Mouse (Mus musculus): Measurements from ENCODE around the gene Kdm2b. TPM values are rescaled to one million over a fixed set of nuclear protein-coding genes. Genes with fewer than 3 reads are reported as not detected.

Gene Kdm2b
- total RNA-seq, 1 experiment, result 68.6 TPM

DNA sequence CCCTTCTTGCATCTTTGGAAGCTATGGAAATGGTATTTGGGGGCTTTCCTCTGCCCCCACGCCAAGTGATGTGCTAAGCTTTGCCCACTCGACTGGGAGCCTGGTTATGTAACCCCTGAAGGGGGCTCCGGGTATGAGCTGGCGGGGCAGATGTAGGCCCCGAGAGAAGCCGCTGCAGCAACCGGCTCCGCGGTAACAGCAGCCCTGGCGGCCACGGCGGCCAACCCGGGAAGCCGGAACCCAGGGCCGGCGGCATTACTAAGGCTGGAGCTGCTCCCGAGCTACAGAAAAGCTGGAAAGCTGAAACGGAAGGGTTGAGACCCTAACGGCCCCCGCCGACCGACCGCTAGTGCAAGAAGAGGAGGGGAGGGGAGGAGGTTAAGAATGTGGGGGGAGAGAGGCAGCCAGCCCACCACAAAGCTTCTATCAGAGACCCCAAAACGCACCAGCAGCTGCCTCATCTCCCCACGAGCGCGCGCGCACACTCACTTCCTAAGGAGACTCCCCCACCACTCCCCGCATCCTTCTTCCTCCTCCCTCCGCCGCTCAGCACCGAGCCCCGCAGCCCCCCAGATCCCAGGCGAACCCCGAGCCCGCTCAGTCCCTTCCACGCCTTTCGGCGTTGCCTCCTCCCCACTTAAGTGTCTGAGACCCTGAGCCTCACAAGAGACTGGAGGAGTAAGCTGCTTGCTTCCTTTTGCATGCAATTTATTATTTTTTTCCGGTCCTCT is 1.4 kb downstream of the Kdm2b start:
- Histone ChIP-seq H3K36me3 (ENCODE audit: control insufficient read depth, insufficient read depth, low read length, poor library complexity, severe bottlenecking) (peaks cover 11% of the 10 kb centered on the region; the same call in 1 of the 2 replicates), H3K4me3 (ENCODE audit: insufficient read depth in 1 of 2, low read depth in 1 of 2, low read length in 2 of 2, poor library complexity in 1 of 2, severe bottlenecking in 1 of 2) (peak overlapping the region; percentile 77 to 80), H3K4me1 (ENCODE audit: control insufficient read depth in 2 of 2, insufficient read depth in 2 of 2, low read length in 2 of 2, poor library complexity in 1 of 2) (peaks cover 10% of the 10 kb centered on the region in 2 experiments), H3K9me3 (ENCODE audit: control insufficient read depth, insufficient read depth, low read depth, low read length) (no peaks in the 10 kb centered on the region), H3K27ac (ENCODE audit: insufficient read depth, low read depth, low read length, poor library complexity, severe bottlenecking) (0 out of 2 replicates have a peak overlapping the region, but pooled peaks have one; percentile 33), H3K9ac (ENCODE audit: insufficient read depth, low read depth, low read length, poor library complexity, severe bottlenecking) (peak overlapping the region; percentile 75)
- TF ChIP-seq MAFK (IDR thresholded peaks at IDR 0.05; ENCODE audit: insufficient read depth, low read depth, low read length) (no peak), ZNF384 (IDR thresholded peaks at IDR 0.05; ENCODE audit: low read depth, low read length) (no peak), HCFC1 (IDR thresholded peaks at IDR 0.05; ENCODE audit: borderline replicate concordance, insufficient read depth, low read length) (no peak), ZC3H11A (IDR thresholded peaks at IDR 0.05; ENCODE audit: borderline replicate concordance, low read depth, low read length) (no peak), CHD2 (IDR thresholded peaks at IDR 0.05; ENCODE audit: low read depth, low read length) (no peak)
- DNase-seq (ENCODE audit: low read depth, low spot score), result no peak
- in situ Hi-C loops (cut with MboI; ENCODE audit: low sequenced_read_pairs in 2 of 2, unreplicated experiment in 2 of 2), result no loop called here

DNA sequence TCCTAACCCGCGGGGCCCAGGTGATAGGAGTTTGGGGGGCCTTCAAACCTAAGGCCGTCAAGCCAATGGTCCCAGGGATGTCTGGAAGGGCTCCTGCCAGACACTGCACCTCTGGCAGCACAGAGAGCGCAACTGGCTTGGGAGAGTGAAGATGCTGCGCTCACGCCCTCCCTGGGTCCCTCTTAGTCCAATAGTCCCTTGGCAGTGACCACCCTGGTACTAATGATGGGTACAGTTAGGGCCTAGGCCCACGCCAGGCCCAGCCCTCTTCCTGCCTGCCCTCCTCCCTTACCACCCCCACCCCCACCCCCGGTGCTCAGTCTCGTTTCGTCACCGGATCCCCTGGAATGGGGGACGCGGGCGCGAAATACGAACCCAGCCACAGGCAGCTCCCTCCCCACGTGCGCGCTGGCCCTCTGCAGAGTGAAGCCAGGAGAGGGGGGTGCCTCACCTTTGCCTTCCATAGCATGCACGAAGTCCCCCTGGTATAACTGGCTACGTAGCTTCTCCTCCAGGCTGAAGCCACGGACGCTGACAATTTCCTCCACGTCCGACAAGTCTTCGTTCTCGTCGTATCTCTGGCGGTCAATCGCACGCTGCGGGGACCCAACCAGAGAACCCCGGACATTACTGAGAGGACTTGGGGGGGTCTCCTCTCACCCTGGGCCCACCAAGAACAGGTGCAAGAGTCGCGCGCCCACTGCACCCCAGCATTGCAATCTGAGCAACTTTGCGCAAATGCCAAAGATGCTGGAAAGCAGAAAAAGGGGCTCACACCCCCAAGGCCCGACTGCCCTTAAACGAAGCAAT is 2.2 kb downstream of the Kdm2b start:
- in situ Hi-C loops (cut with MboI; ENCODE audit: low sequenced_read_pairs in 2 of 2, unreplicated experiment in 2 of 2), result no loop called here
- H3K9me3 ChIP-seq (ENCODE audit: control insufficient read depth, insufficient read depth, low read depth, low read length), result no peaks in the 10 kb centered on the region
- H3K4me1 ChIP-seq (ENCODE audit: control insufficient read depth in 2 of 2, insufficient read depth in 2 of 2, low read length in 2 of 2, poor library complexity in 1 of 2), result peaks cover 10% of the 10 kb centered on the region in 2 experiments
- TF ChIP-seq CHD2 (IDR thresholded peaks at IDR 0.05; ENCODE audit: low read depth, low read length) (no peak), ZNF384 (IDR thresholded peaks at IDR 0.05; ENCODE audit: low read depth, low read length) (no peak), MAFK (IDR thresholded peaks at IDR 0.05; ENCODE audit: insufficient read depth, low read depth, low read length) (no peak), ZC3H11A (IDR thresholded peaks at IDR 0.05; ENCODE audit: borderline replicate concordance, low read depth, low read length) (no peak), HCFC1 (IDR thresholded peaks at IDR 0.05; ENCODE audit: borderline replicate concordance, insufficient read depth, low read length) (no peak)
- peaks cover 13% of the 10 kb centered on the region; the same call in 1 of the 2 replicates for H3K36me3 ChIP-seq (ENCODE audit: control insufficient read depth, insufficient read depth, low read length, poor library complexity, severe bottlenecking)
- H3K9ac ChIP-seq (ENCODE audit: insufficient read depth, low read depth, low read length, poor library complexity, severe bottlenecking), result peak overlapping the region; percentile 75
- no peak overlapping the region for H3K27ac ChIP-seq (ENCODE audit: insufficient read depth, low read depth, low read length, poor library complexity, severe bottlenecking)
- peak overlapping the region; percentile 77 to 80 for H3K4me3 ChIP-seq (ENCODE audit: insufficient read depth in 1 of 2, low read depth in 1 of 2, low read length in 2 of 2, poor library complexity in 1 of 2, severe bottlenecking in 1 of 2)
- DNase-seq (ENCODE audit: low read depth, low spot score), result no peak

DNA sequence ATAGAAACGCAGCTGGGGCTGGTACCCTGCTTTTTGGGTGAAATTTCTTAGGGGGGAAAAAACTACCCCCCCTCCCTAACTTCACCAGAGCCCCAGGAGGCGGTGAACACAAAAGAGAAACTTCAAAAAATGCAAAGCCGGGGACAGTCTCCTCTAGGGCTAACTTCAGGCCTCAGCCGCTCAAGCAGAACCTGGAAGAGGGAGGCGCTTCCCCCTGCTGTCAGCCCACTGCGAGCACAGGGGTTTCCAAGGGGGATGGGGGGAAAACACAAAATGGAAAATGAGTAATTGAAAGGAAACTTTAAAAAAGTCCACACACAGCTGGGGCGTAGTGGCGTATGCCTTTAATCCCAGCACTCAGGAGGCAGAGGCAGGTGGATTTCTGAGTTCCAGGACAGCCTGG is 3.5 kb downstream of the Kdm2b start:
- DNase-seq (ENCODE audit: low read depth, low spot score), result no peak
- H3K36me3 ChIP-seq (ENCODE audit: control insufficient read depth, insufficient read depth, low read length, poor library complexity, severe bottlenecking), result peaks cover 16% of the 10 kb centered on the region; the same call in 1 of the 2 replicates
- no peak overlapping the region; the same call in 1 of the 2 replicates for H3K27ac ChIP-seq (ENCODE audit: insufficient read depth, low read depth, low read length, poor library complexity, severe bottlenecking)
- H3K9me3 ChIP-seq (ENCODE audit: control insufficient read depth, insufficient read depth, low read depth, low read length), result no peaks in the 10 kb centered on the region
- in situ Hi-C loops (cut with MboI; ENCODE audit: low sequenced_read_pairs in 2 of 2, unreplicated experiment in 2 of 2), result no loop called here
- peak overlapping the region; percentile 2; the same call in 1 of the 2 replicates for H3K9ac ChIP-seq (ENCODE audit: insufficient read depth, low read depth, low read length, poor library complexity, severe bottlenecking)
- no peak for TF ChIP-seq ZNF384 (IDR thresholded peaks at IDR 0.05; ENCODE audit: low read depth, low read length)
- no peak for TF ChIP-seq CHD2 (IDR thresholded peaks at IDR 0.05; ENCODE audit: low read depth, low read length)
- no peak for TF ChIP-seq HCFC1 (IDR thresholded peaks at IDR 0.05; ENCODE audit: borderline replicate concordance, insufficient read depth, low read length)
- TF ChIP-seq MAFK (IDR thresholded peaks at IDR 0.05; ENCODE audit: insufficient read depth, low read depth, low read length), result no peak
- no peak for TF ChIP-seq ZC3H11A (IDR thresholded peaks at IDR 0.05; ENCODE audit: borderline replicate concordance, low read depth, low read length)
- H3K4me1 ChIP-seq (ENCODE audit: control insufficient read depth in 2 of 2, insufficient read depth in 2 of 2, low read length in 2 of 2, poor library complexity in 1 of 2), result peaks cover 10% of the 10 kb centered on the region in 2 experiments
- H3K4me3 ChIP-seq (ENCODE audit: insufficient read depth in 1 of 2, low read depth in 1 of 2, low read length in 2 of 2, poor library complexity in 1 of 2, severe bottlenecking in 1 of 2), result 0 out of 4 replicates have a peak overlapping the region, but pooled peaks have one; percentile 6

DNA sequence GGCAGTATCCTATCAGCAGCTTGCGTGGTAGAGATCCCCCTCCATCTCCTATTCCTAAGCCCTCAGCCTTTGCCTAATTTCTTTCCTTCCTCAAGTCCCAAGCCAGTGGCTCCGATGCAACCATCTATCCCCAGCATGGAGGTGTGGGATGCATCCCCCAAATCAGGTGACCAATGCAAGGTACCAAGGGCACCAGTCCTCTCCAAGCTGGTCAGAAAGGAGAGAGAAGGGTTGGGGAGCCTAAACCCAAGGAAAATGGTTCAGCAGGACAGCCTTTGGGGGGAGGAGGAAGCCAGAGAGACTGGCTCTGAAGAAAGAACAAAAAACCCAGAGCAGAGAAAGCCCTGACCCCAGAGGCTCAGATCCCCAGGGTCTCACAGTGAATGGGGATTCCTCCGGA is 4.3 kb downstream of the Kdm2b start:
- Histone ChIP-seq H3K9me3 (ENCODE audit: control insufficient read depth, insufficient read depth, low read depth, low read length) (no peaks in the 10 kb centered on the region), H3K36me3 (ENCODE audit: control insufficient read depth, insufficient read depth, low read length, poor library complexity, severe bottlenecking) (peaks cover 17% of the 10 kb centered on the region; the same call in 1 of the 2 replicates), H3K4me1 (ENCODE audit: control insufficient read depth in 2 of 2, insufficient read depth in 2 of 2, low read length in 2 of 2, poor library complexity in 1 of 2) (peaks cover 5 to 8% of the 10 kb centered on the region in 2 experiments; a peak in 2 of 4 replicates), H3K9ac (ENCODE audit: insufficient read depth, low read depth, low read length, poor library complexity, severe bottlenecking) (no peak overlapping the region; the same call in 1 of the 2 replicates), H3K4me3 (ENCODE audit: insufficient read depth in 1 of 2, low read depth in 1 of 2, low read length in 2 of 2, poor library complexity in 1 of 2, severe bottlenecking in 1 of 2) (no peak overlapping the region), H3K27ac (ENCODE audit: insufficient read depth, low read depth, low read length, poor library complexity, severe bottlenecking) (no peak overlapping the region)
- in situ Hi-C loops (cut with MboI; ENCODE audit: low sequenced_read_pairs in 2 of 2, unreplicated experiment in 2 of 2), result no loop called here
- DNase-seq (ENCODE audit: low read depth, low spot score), result no peak
- TF ChIP-seq CHD2 (IDR thresholded peaks at IDR 0.05; ENCODE audit: low read depth, low read length), result no peak
- TF ChIP-seq ZNF384 (IDR thresholded peaks at IDR 0.05; ENCODE audit: low read depth, low read length), result no peak
- no peak for TF ChIP-seq MAFK (IDR thresholded peaks at IDR 0.05; ENCODE audit: insufficient read depth, low read depth, low read length)
- no peak for TF ChIP-seq ZC3H11A (IDR thresholded peaks at IDR 0.05; ENCODE audit: borderline replicate concordance, low read depth, low read length)
- TF ChIP-seq HCFC1 (IDR thresholded peaks at IDR 0.05; ENCODE audit: borderline replicate concordance, insufficient read depth, low read length), result no peak
